Mouse (Mus musculus) hindbrain, embryonic 12.5 days (tissue): ENCODE results near the gene Spsb1. TPM values are rescaled to one million over a fixed set of nuclear protein-coding genes. Genes with fewer than 3 reads are reported as not detected.

Source experiments
- polyA plus RNA-seq: library from polyadenylated mRNA; unstranded; fragments of >200 nt; fragmentation: Nextera tagmentation; extraction: Ambion mirVana; gene quantifications from 2 replicates; pipeline ENCODE4 v1.2.1, GENCODE M21; 2016

Gene Spsb1
- polyA plus RNA-seq, 1 experiment from 2014 or later = 15.5 TPM

Other genes with a start within 250 kb of the Spsb1 start
- gene Tmem201, start 217.0 kb downstream of the Spsb1 start, polyA plus RNA-seq = 39.6 and 39.7 TPM in 2 replicates
- 18.8 and 18.9 TPM in 2 replicates for gene Slc25a33, start 180.8 kb downstream of the Spsb1 start, polyA plus RNA-seq
- 5.4 and 5.8 TPM in 2 replicates for gene H6pd, start 54.0 kb upstream of the Spsb1 start, polyA plus RNA-seq
- gene Gpr157, start 132.3 kb upstream of the Spsb1 start, polyA plus RNA-seq = 0.68 TPM in 2 replicates
- gene Slc2a5, start 164.2 kb upstream of the Spsb1 start, polyA plus RNA-seq = 1.7 and 2.1 TPM in 2 replicates
- gene Slc2a7, start 193.9 kb upstream of the Spsb1 start, polyA plus RNA-seq = not detected in 2 replicates
- gene Car6, start 246.3 kb upstream of the Spsb1 start, polyA plus RNA-seq = 0.41 TPM in 1 of 2 replicates, not detected in the other